Mouse (Mus musculus) lung, embryonic 16.5 days (tissue): Measurements from ENCODE around the gene Tppp3. TPM values are rescaled to one million over a fixed set of nuclear protein-coding genes. Genes with fewer than 3 reads are reported as not detected.

ENCODE experiments used
- ATAC-seq: fragments of 200-750 bp; cut with Nextera tagmentation; 2 replicates; pipeline ENCODE4 v1.8.0; 2017; ENCODE audit warnings: low read depth, mild to moderate bottlenecking, moderate library complexity
- H3K27ac ChIP-seq: fragments of 300-500 bp; sonication (generic); 2 replicates; pipeline ENCODE4 v1.5.1; 2014; ENCODE audit warnings: mild to moderate bottlenecking, control low read depth, low read length
- H3K27me3 ChIP-seq: fragments of 300-500 bp; sonication (generic); 2 replicates; pipeline ENCODE4 v1.6.1; 2014; ENCODE audit warnings: low read depth, low read length, mixed read lengths; ENCODE audit not compliant: control insufficient read depth, insufficient read depth
- H3K36me3 ChIP-seq: fragments of 300-500 bp; sonication (generic); 2 replicates; pipeline ENCODE4 v1.6.1; 2014; ENCODE audit warnings: low read length; ENCODE audit not compliant: control insufficient read depth, insufficient read depth
- H3K4me1 ChIP-seq: fragments of 300-500 bp; sonication (generic); replicated peaks from 2 replicates; pipeline ENCODE4 v1.6.1; 2014; ENCODE audit warnings: low read length, mixed read lengths; ENCODE audit not compliant: control insufficient read depth, insufficient read depth
- H3K4me2 ChIP-seq: fragments of 300-500 bp; sonication (generic); 2 replicates; pipeline ENCODE4 v1.6.1; 2014; ENCODE audit warnings: low read depth, low read length, control low read depth
- H3K4me3 ChIP-seq: fragments of 300-500 bp; sonication (generic); 2 replicates; pipeline ENCODE4 v1.5.1; 2014; ENCODE audit warnings: mild to moderate bottlenecking, low read length, control low read depth
- H3K9ac ChIP-seq: fragments of 300-500 bp; sonication (generic); 2 replicates; pipeline ENCODE4 v1.6.1; 2014; ENCODE audit warnings: low read length, control low read depth
- H3K9me3 ChIP-seq: fragments of 300-500 bp; sonication (generic); 2 replicates; pipeline ENCODE4 v1.6.1; 2016; ENCODE audit warnings: low read length; ENCODE audit not compliant: control insufficient read depth
- WGBS: fragments of 180-500 bp; shearing (Covaris S2); extraction: QIAGEN DNeasy Blood & Tissue Kit; methylation state at CpG from one replicate; pipeline ENCODE4 v1.1.7; 2014; 5-methylcytosine and 5-hydroxymethylcytosine counted together
- polyA plus RNA-seq: library from polyadenylated mRNA; unstranded; fragments of >200 nt; fragmentation: Nextera tagmentation; extraction: Ambion mirVana; gene quantifications from 2 replicates; pipeline ENCODE4 v1.2.1, GENCODE M21; 2015

Tppp3 gene
- polyA plus RNA-seq, 1 experiment from 2014 or later, result 83.3 TPM

GRCm38 (mm10) chr8:105466246-105466645, 5.1 kb downstream of the Tppp3 start:
- no peak for ATAC-seq
- H3K4me3 ChIP-seq, result no peak overlapping the region
- no peak overlapping the region for H3K4me2 ChIP-seq
- no peaks in the 10 kb centered on the region for H3K27me3 ChIP-seq
- H3K27ac ChIP-seq, result no peak overlapping the region
- H3K9ac ChIP-seq, result no peak overlapping the region
- H3K36me3 ChIP-seq, result no peaks in the 10 kb centered on the region
- 74% methylated on average over 6 of the region's 6 CpGs for WGBS
- peaks cover 40% of the 10 kb centered on the region for H3K4me1 ChIP-seq
- H3K9me3 ChIP-seq, result no peaks in the 10 kb centered on the region

DNA sequence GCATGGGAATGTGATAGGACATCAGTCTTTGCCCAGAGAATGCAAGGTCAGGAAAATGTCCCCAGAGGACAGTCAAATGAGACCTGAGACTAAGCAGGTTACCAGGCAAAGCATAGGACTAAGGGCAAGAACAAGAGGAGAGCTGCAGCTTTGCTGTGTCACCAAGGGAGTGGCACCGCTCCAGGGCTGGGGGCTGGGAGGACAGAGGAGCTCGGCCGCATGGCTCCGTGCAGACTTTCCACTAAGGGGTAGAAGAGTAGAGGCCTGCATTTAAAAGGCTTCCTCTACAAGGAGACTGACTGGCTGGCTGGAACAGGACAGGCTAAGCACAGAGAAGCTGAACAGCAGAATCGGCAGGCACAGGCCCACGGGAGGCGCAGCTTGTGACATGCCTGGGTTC, 6.7 kb downstream of the Tppp3 start:
- H3K4me1 ChIP-seq, result peaks cover 38% of the 10 kb centered on the region
- no peak for ATAC-seq

GRCm38 (mm10) chr8:105461085-105461803, 10.1 kb downstream of the Tppp3 start:
- peak overlapping the region; percentile 5; the same call in 1 of the 2 replicates for H3K4me2 ChIP-seq
- no peak overlapping the region for H3K9ac ChIP-seq
- no peaks in the 10 kb centered on the region for H3K27me3 ChIP-seq
- no peaks in the 10 kb centered on the region for H3K36me3 ChIP-seq
- peak overlapping the region; percentile 89 for H3K27ac ChIP-seq
- H3K4me1 ChIP-seq, result peaks cover 20% of the 10 kb centered on the region
- ATAC-seq, result peak; percentile 80
- H3K4me3 ChIP-seq, result no peak overlapping the region
- H3K9me3 ChIP-seq, result no peaks in the 10 kb centered on the region
- 37% methylated on average over 13 of the region's 13 CpGs for WGBS

More for the DNA sequence above, 6.7 kb downstream of the Tppp3 start:
- H3K4me2 ChIP-seq, result no peak overlapping the region
- no peaks in the 10 kb centered on the region for H3K9me3 ChIP-seq
- H3K36me3 ChIP-seq, result no peaks in the 10 kb centered on the region
- H3K4me3 ChIP-seq, result no peak overlapping the region
- H3K27ac ChIP-seq, result no peak overlapping the region
- no peaks in the 10 kb centered on the region for H3K27me3 ChIP-seq
- 0 out of 2 replicates have a peak overlapping the region, but pooled peaks have one; percentile 24 for H3K9ac ChIP-seq
- WGBS, result 49% methylated on average over 7 of the region's 7 CpGs

DNA sequence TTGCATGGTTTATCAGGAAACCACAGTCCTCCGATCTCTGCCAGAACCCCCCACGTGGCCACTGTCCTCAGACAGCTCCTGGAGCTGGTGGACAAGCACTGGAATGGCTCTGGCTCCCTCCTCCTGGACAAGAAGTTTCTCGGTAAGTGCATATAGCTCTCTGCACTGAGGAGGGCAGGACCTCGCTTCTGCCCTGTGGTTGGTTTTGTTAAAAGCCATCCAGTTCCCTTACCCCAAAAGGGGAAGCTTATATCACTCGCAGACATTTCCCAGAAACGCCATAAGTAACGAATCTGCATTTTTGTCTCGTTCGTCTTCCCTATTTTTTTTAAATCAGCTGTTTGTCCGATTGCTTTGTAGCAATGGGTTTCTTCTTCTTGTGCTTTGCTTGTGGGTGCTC, 16.1 kb downstream of the Tppp3 start:
- ATAC-seq, result no peak
- H3K4me2 ChIP-seq, result no peak overlapping the region
- WGBS, result 29% methylated on average over 10 of the region's 10 CpGs

GRCm38 (mm10) chr8:105454088-105454487, 17.2 kb downstream of the Tppp3 start:
- 37% methylated on average over 5 of the region's 5 CpGs for WGBS
- H3K27ac ChIP-seq, result no peak overlapping the region
- peaks cover 9% of the 10 kb centered on the region; the same call in 1 of the 2 replicates for H3K4me1 ChIP-seq
- ATAC-seq, result peak; percentile 86
- no peak overlapping the region for H3K4me2 ChIP-seq
- H3K36me3 ChIP-seq, result no peaks in the 10 kb centered on the region
- H3K4me3 ChIP-seq, result no peak overlapping the region
- H3K9ac ChIP-seq, result no peak overlapping the region
- no peaks in the 10 kb centered on the region for H3K9me3 ChIP-seq
- H3K27me3 ChIP-seq, result no peaks in the 10 kb centered on the region

More for the DNA sequence above, 16.1 kb downstream of the Tppp3 start:
- 0 out of 2 replicates have a peak overlapping the region, but pooled peaks have one; percentile 5 for H3K9ac ChIP-seq
- no peaks in the 10 kb centered on the region for H3K27me3 ChIP-seq
- H3K4me1 ChIP-seq, result peaks cover 14% of the 10 kb centered on the region
- H3K36me3 ChIP-seq, result no peaks in the 10 kb centered on the region
- no peak overlapping the region for H3K4me3 ChIP-seq
- no peak overlapping the region for H3K27ac ChIP-seq
- H3K9me3 ChIP-seq, result no peaks in the 10 kb centered on the region

DNA sequence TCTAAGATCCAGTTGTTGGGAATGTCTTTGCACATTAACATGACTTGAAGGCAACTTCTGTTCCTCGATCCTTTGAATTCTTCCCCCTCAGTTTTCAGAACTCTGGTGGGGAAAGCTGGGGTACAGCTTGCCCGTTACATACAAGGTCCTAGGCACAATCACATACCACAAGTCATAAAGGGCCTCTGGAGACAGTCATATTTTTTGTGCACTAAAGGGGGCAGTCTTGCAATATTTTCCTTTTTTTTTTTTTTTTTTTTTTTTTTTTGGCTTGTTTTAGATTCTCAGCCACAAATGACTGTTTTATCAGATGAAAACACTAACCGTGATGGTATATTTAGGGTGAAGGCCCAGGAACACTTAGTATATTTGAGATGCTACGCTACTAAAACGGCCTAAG, 18.0 kb downstream of the Tppp3 start:
- H3K4me2 ChIP-seq, result no peak overlapping the region
- H3K9ac ChIP-seq, result no peak overlapping the region
- no peak overlapping the region for H3K4me3 ChIP-seq
- H3K9me3 ChIP-seq, result no peaks in the 10 kb centered on the region
- no peak overlapping the region; the same call in 1 of the 2 replicates for H3K27ac ChIP-seq
- H3K27me3 ChIP-seq, result no peaks in the 10 kb centered on the region
- no peak for ATAC-seq
- WGBS, result 49% methylated on average over 5 of the region's 5 CpGs
- peaks cover 9% of the 10 kb centered on the region; the same call in 1 of the 2 replicates for H3K4me1 ChIP-seq
- H3K36me3 ChIP-seq, result no peaks in the 10 kb centered on the region

DNA sequence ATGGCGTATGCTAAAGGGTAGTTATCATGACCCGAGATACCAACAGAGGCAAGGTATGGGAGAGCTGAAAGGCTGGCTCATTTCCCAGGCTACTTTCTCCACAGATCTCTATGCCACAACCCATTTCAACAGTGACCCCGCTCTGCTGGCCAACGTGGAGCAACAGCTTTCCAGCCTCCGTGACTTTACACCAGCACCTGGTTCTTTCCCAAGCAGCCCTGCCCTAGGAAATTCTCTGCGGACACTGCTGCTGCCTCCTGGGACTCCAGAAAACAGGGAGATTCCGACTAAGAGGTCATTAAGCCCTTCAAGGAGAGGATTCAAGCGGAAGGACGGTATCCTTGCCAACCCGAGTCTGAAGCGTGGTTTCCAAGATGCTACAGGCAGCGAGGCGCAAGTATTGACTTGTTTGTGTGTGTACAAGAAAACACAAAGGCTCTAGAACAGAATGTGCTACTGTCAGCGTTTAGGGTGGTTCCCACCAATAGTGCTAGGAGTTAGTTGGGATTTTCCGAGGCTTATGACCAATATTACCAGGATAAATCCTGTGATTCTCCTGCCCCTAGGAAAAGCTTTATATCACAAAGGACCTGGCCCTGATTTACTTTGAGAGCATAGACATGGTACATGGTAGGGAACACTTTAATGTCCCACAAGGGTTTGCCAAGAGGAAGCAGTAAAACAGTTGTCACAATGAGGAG, 19.3 kb downstream of the Tppp3 start:
- Histone ChIP-seq H3K4me1 (peaks cover 9% of the 10 kb centered on the region; the same call in 1 of the 2 replicates), H3K36me3 (no peaks in the 10 kb centered on the region), H3K4me3 (no peak overlapping the region), H3K4me2 (no peak overlapping the region), H3K27ac (no peak overlapping the region), H3K9ac (no peak overlapping the region), H3K27me3 (no peaks in the 10 kb centered on the region), H3K9me3 (no peaks in the 10 kb centered on the region)
- 63% methylated on average over 15 of the region's 15 CpGs for WGBS
- ATAC-seq, result no peak

DNA sequence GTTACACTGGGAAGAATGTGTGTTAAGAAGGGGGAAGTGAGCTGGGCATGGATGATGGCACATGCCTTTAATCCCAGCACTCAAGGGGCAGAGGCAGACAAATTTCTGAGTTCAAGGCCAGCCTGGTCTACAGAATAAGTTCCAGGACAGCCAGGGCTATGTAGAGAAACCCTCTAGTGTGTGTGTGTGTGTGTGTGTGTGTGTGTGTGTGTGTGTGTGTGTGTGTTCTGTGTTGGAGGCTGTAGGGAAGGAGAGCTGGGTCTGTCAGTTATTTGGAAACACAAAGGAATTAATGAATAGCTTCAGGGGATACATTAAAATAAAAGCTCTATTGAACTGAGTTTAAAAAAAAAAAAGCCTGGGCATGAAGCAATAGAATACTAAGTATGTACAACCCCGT, 20.3 kb downstream of the Tppp3 start:
- H3K27me3 ChIP-seq, result no peaks in the 10 kb centered on the region
- no peak overlapping the region for H3K9ac ChIP-seq
- H3K4me3 ChIP-seq, result no peak overlapping the region
- WGBS, result 33% methylated on average over 1 of the region's 1 CpGs
- H3K4me1 ChIP-seq, result peaks cover 9% of the 10 kb centered on the region; the same call in 1 of the 2 replicates
- H3K9me3 ChIP-seq, result no peaks in the 10 kb centered on the region
- no peaks in the 10 kb centered on the region for H3K36me3 ChIP-seq
- no peak overlapping the region for H3K4me2 ChIP-seq
- ATAC-seq, result no peak
- no peak overlapping the region for H3K27ac ChIP-seq

- no peak overlapping the region for H3K27ac ChIP-seq
- ATAC-seq, result no peak
- H3K4me3 ChIP-seq, result no peak overlapping the region
- no peaks in the 10 kb centered on the region for H3K36me3 ChIP-seq
- H3K9me3 ChIP-seq, result no peaks in the 10 kb centered on the region
- 80% methylated on average over 5 of the region's 5 CpGs for WGBS
- no peak overlapping the region for H3K9ac ChIP-seq
- no peaks in the 10 kb centered on the region for H3K27me3 ChIP-seq
- no peak overlapping the region for H3K4me2 ChIP-seq
- peaks cover under 1% of the 10 kb centered on the region; the same call in 1 of the 2 replicates for H3K4me1 ChIP-seq
Observed at GRCm38 (mm10) chr8:105448596-105448995, 22.7 kb downstream of the Tppp3 start.
